ENCODE assay signal across 25 mouse cellular contexts in the genomic region with DNA sequence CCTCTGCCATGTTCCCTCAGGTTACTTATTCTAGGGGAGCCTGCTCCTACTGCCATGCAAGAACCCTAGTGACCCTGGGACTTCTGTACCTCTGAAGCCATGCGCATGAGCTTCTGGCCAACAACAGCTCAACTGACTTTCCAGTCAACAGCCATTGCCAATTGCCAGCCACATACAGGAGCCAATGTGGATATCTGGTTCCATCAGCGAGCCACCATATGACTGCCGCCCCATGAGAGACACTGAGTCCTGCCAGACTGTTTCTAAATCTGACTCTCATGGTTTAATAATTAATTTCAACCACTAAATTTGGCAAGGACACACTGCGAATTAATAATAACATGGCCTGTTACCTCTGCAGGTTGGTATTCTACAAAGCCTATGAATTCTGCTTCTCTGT.
DNase-seq lines count a peak whose midpoint lies in the region; ATAC-seq and TF ChIP-seq lines count a peak whose summit lies in the region.
"Had no signal": no experiment of that assay in that cellular context is flagged by ENCODE, and none has a peak within 500 bp of the region (broad histone marks: within the 10 kb centered on the region; RNA-seq: fewer than 3 reads in every experiment).

No protein-coding gene starts in this region.

- no peak overlapping the region for H3K9ac ChIP-seq in liver, adult 2 months (ENCODE audit: low read depth, low read length)
- no peak overlapping the region for H3K9ac ChIP-seq in liver, postnatal 0 days (replicated peaks)
- H3K9ac ChIP-seq: embryonic facial prominence, embryonic 12.5 days; heart, embryonic 15.5 days; liver, embryonic 15.5 days; neural tube, embryonic 12.5 days had no signal

- H3K36me3 ChIP-seq in liver, adult 2 months (ENCODE audit: control insufficient read depth, insufficient read depth, low read length), result no peaks in the 10 kb centered on the region
- no peaks in the 10 kb centered on the region for H3K36me3 ChIP-seq in liver, postnatal 0 days (replicated peaks; ENCODE audit: insufficient read depth, low read length)
- H3K36me3 ChIP-seq: embryonic facial prominence, embryonic 12.5 days; forebrain, embryonic 10.5 days; heart, embryonic 10.5 days; heart, embryonic 15.5 days; liver, embryonic 15.5 days; neural tube, embryonic 12.5 days had no signal

- no peak overlapping the region for H3K4me2 ChIP-seq in liver, postnatal 0 days (ENCODE audit: low read depth, low read length)
- H3K4me2 ChIP-seq: liver, embryonic 15.5 days; midbrain, embryonic 11.5 days; neural tube, embryonic 12.5 days had no signal

- DNase-seq in cerebellum, postnatal 10 days, result peak; percentile 30 to 39
- DNase-seq in cerebellum, adult 18-20 months, result no peak
- peak; percentile 36 for DNase-seq in gastrocnemius, postnatal 25 days
- no peak for DNase-seq in gastrocnemius, postnatal 10 days
- peak; percentile 96 for DNase-seq in liver, adult 2 months (ENCODE audit: extremely low read depth, low read depth, low spot score)
- no peak for DNase-seq in liver, postnatal 0 days
- DNase-seq in left cerebral cortex, adult 8-10 months (ENCODE audit: low spot score in 2 of 2), result no peak
- DNase-seq: adrenal gland, postnatal 10 days; cerebellum, adult 9-10 months; embryo, embryonic 11 days; heart, adult 11 months; kidney, adult 18-20 months; kidney, postnatal 14 days; liver; lung, postnatal 36 days had no signal

- no peak for TF ChIP-seq POLR2A in liver, adult 2 months (IDR thresholded peaks at IDR 0.05; ENCODE audit: extremely low read depth, insufficient read depth, low read length)

- no peak for TF ChIP-seq CTCF in liver, adult 2 months (IDR thresholded peaks at IDR 0.05; ENCODE audit: low read depth, low read length)
- TF ChIP-seq CTCF in liver, postnatal 0 days (IDR thresholded peaks at IDR 0.05; ENCODE audit: low read depth), result no peak

- no peaks in the 10 kb centered on the region for H3K27me3 ChIP-seq in liver, adult 2 months (ENCODE audit: control insufficient read depth, insufficient read depth, low read length)
- no peaks in the 10 kb centered on the region for H3K27me3 ChIP-seq in liver, postnatal 0 days (ENCODE audit: insufficient read depth, low read length)
- H3K27me3 ChIP-seq: CH12.LX; embryonic facial prominence, embryonic 12.5 days; heart, embryonic 15.5 days; liver, embryonic 15.5 days; neural tube, embryonic 12.5 days had no signal

- no peaks in the 10 kb centered on the region for H3K9me3 ChIP-seq in liver, postnatal 0 days (ENCODE audit: low read length)
- H3K9me3 ChIP-seq: embryonic facial prominence, embryonic 12.5 days; forebrain, embryonic 10.5 days; heart, embryonic 10.5 days; heart, embryonic 15.5 days; liver, embryonic 15.5 days; neural tube, embryonic 12.5 days had no signal

- no peak for ATAC-seq in liver, postnatal 0 days
- ATAC-seq: hindbrain, embryonic 16.5 days; midbrain, embryonic 16.5 days had no signal

- H3K4me1 ChIP-seq in liver, adult 2 months (ENCODE audit: control insufficient read depth, insufficient read depth, low read length), result peaks cover 5% of the 10 kb centered on the region
- H3K4me1 ChIP-seq in liver, postnatal 0 days (ENCODE audit: insufficient read depth), result no peaks in the 10 kb centered on the region
- H3K4me1 ChIP-seq: forebrain, embryonic 10.5 days; liver, embryonic 15.5 days; neural tube, embryonic 12.5 days had no signal

- H3K79me2 ChIP-seq in liver, adult 2 months (ENCODE audit: control insufficient read depth, insufficient read depth, low read length), result no peaks in the 10 kb centered on the region

- H3K4me3 ChIP-seq in liver, adult 2 months (ENCODE audit: insufficient read depth, low read depth, low read length), result no peak overlapping the region
- H3K4me3 ChIP-seq in liver, postnatal 0 days (ENCODE audit: low read depth, low read length), result no peak overlapping the region
- H3K4me3 ChIP-seq: embryonic facial prominence, embryonic 12.5 days; forebrain, embryonic 10.5 days; heart, embryonic 10.5 days; heart, embryonic 15.5 days; liver, embryonic 15.5 days; neural tube, embryonic 12.5 days had no signal

- no peak for TF ChIP-seq EP300 in liver, postnatal 0 days (IDR thresholded peaks at IDR 0.05; ENCODE audit: low read depth)

- WGBS in liver, adult 2 months, result 31% methylated on average over 4 of the region's 4 CpGs
- 87% methylated on average over 4 of the region's 4 CpGs for WGBS in liver, postnatal 0 days (ENCODE audit: insufficient replicate concordance)

- peak overlapping the region; percentile 10; the same call in 1 of the 2 replicates for H3K27ac ChIP-seq in liver, adult 2 months (replicated peaks; ENCODE audit: insufficient read depth, low read depth, low read length)
- no peak overlapping the region for H3K27ac ChIP-seq in liver, postnatal 0 days (ENCODE audit: low read depth)
- H3K27ac ChIP-seq: embryonic facial prominence, embryonic 12.5 days; forebrain, embryonic 10.5 days; heart, embryonic 15.5 days; liver, embryonic 15.5 days; neural tube, embryonic 12.5 days had no signal

Comparison
In these comparisons a context has a peak if more than half of its experiments do, and no peak if none do; other contexts are left out.
1. DNase-seq: peak in cerebellum, postnatal 10 days (2 of 2), gastrocnemius, postnatal 25 days (single experiment) and liver, adult 2 months (single experiment); none in cerebellum, adult 18-20 months (0 of 2), gastrocnemius, postnatal 10 days (single experiment), liver, postnatal 0 days (single experiment) and left cerebral cortex, adult 8-10 months (0 of 2).